Mouse (Mus musculus) left cerebral cortex, adult 18-20 months (tissue): ENCODE measurements around the gene Chst8. TPM values are rescaled to one million over a fixed set of nuclear protein-coding genes. Genes with fewer than 3 reads are reported as not detected.

Source experiments
- DNase-seq, 2 experiments: peaks; one replicate each; pipeline ENCODE4 v3.0.0; 2021 to 2022; ENCODE audit warnings: low spot score in 2 of 2, mixed read lengths in 1 of 2
- total RNA-seq, 2 experiments: library from RNA; stranded (reverse); gene quantifications; 2 replicates each; pipeline ENCODE4 v1.2.3; 2021

Gene Chst8
- total RNA-seq, 2 experiments from 2014 or later, result 22.4 to 27.9 TPM

GRCm38 (mm10) chr7:34672916-34673315 is 139.6 kb downstream of the Chst8 start:
- no peak for DNase-seq

GRCm38 (mm10) chr7:34671911-34672310 is 140.6 kb downstream of the Chst8 start:
- peak; percentile 89 to 96 for DNase-seq

GRCm38 (mm10) chr7:34670778-34671177 is 141.7 kb downstream of the Chst8 start:
- DNase-seq, result no peak

DNA sequence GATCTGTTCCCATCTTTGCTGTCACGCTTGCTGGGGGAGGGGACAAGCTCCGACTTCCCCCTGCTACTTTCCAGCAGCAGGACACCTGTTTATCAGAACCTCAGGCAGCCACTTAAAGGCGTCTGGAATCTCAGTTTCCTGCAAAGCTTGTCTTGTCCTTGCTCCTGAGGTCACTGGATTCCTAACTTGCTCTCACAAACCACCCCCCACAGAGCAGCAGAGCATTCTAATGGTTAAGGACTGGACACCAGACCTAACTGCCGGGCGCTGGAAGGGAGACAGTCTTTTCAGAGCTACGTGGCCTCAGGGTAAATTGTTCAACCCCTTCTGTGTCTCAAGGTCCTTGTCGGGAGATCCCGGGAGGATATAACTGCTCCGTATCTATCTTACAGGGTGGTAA is 143.2 kb downstream of the Chst8 start:
- no peak for DNase-seq

- no peak for DNase-seq
Measured at GRCm38 (mm10) chr7:34667874-34668273, 144.6 kb downstream of the Chst8 start.

GRCm38 (mm10) chr7:34663145-34663544 is 149.4 kb downstream of the Chst8 start:
- no peak for DNase-seq

- no peak for DNase-seq
Measured at GRCm38 (mm10) chr7:34662227-34662626, 150.3 kb downstream of the Chst8 start.

DNA sequence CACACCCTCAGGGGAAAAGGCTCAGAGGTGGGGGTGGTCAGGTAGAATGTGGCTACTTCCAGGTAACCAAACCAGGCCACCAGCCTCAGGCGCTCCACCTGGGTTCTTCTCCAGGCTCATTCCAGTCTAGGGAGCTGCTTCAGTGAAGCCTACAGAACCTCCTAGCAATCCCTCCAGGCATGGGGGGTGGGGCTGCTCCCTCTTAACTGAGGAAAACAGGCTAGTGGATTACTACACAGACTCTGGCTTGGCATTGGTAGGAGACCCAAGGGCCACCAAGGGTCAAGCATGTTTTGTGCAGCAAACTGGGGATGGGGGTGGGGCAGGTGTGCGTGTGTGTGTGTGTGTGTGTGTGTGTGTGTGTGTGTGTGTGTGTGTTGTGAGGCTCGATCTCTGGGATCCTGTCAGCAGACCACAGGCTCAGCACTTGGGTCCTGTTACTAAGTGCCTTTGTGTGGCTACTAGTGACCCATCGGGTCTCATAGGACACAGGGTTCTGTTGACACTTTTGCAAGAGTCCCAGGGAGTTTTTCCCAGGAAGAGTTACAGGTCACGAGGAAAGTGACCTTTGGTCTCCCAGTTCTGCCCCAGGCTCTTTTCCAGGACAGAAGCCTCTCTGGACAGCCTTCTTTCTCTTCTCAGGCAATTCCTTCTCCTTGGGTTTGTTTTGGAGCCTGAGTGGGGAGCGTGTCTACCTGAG is 153.0 kb downstream of the Chst8 start:
- no peak for DNase-seq

DNA sequence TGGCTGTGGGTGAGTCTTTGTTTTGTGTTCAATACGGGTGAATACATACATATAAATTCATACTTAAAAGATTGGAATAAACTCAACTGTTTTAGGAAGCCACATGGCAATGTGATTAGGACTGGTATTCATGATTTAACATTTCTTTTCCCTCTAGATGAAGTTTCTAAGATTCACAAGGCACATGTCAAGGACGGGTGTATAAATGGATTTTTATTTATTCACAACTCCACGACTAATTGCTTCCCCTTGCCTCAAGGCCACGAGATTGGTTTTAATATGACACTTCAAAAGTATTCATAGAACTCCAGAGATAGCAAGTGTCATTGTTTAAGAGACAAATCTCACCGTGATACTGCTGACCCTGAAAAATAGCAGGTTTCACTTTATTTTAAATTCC is 155.9 kb downstream of the Chst8 start, which contains the start of gene Kctd15:
TSS of gene Kctd15 (minus strand) at position 101 of the 400 bp plus-strand sequence.
- DNase-seq, result no peak

GRCm38 (mm10) chr7:34655086-34655839 is 157.2 kb downstream of the Chst8 start:
- peak; percentile 86 to 89 for DNase-seq

DNA sequence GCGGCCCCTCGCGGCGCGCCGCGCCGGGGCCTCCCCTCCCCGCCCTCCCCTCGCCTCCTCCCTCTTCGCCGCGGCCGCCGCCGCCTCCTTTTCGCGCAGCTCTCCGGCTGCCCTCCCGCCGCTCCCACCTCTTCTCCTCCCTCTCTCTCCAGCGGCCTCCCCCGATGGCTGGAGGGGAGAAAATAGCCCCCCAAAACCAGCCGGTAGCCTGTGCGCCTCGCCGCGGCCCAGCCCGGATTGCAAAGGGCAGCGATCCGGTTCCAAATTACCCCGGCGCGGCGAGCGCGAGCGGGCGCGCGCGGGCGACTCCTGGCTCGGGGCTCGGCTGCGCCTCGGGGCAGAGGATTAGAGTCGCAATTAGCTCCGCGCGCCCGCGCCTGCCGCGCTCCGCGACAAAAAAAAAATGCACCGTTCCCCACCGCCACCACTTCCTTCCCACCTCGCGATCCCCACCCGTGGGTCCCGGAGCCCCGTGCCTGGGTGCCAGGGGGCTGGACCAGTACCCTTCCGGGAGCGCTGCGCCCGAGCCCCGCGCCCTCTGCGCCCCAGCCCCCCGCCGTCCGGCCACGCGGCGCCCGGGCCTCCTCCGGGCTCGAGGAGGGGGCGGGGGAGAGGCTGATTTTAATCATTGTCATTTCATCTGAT is 157.9 kb downstream of the Chst8 start:
- DNase-seq, result peak; percentile 47 to 67

DNA sequence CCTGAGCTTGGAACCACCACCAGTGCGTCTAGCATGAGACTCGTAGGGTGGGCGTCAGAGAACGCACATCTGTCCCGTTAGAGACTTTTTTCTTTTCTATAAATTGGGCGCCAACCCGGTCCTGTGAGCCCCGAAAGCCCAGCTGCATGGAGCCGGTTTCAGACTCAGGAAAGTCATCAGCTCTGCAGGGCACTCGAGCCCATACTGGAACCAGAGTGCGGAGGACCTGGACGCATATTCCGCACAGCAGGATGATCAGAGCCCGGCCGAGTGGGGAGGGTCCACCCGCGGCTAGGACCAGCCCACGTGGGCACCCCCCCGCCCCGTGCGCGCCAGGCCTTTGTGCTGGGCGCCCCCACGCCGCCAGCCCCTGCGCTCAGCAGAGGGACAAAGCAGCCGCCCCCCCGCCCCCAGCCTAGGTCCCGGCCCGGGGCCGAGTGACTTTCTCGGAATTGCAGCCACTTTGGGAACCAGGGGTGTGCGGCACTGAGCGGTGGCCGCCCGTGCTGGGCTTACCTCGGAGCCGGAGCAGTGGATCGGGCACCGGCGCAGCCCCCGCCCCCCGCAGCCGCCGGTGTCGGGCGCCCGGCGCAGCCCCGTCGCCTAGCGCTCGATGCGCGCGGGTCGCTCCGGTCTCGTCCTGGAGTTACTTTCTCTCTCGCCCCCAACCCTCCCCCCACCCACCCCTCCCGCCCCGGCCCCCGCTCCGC is 158.6 kb downstream of the Chst8 start:
- peak in 1 of 2 experiments; percentile 24 for DNase-seq

DNA sequence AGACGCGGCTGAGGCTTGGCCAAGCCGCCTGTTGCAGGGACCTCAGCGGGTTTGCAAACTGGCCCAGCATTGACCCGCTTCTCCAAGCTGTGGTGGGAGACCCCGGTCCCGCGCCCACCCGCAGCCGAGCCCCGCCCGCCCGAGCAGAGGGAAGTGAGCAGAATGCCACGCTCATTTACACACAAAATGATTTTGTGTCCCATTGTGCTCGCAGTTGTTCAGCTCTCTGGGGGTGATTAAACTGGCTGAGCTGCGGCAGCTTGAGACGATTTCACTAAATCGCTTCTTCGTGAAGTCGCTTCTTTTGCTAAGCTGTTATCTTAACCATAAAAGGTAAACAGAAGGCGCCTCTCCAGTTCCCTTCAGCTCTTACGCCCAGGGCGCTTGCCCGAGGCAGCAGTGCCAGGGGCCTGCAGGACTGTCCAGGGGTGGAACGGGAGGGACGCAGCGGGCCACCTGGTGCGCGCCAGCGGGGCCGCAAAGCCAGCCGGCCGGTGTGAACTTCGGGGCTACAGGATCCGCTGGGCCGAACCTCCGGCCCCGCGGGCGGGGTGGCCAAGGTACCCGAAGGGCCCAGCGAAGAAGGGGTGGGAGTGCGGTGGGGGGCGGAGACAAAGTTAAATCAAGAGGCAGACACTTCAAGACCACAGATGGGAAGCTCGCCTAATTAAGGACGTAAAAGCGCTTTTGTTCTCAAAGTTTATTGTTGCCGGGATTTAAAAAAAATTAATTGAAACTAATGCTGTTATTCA is 159.6 kb downstream of the Chst8 start:
- DNase-seq, result no peak

DNA sequence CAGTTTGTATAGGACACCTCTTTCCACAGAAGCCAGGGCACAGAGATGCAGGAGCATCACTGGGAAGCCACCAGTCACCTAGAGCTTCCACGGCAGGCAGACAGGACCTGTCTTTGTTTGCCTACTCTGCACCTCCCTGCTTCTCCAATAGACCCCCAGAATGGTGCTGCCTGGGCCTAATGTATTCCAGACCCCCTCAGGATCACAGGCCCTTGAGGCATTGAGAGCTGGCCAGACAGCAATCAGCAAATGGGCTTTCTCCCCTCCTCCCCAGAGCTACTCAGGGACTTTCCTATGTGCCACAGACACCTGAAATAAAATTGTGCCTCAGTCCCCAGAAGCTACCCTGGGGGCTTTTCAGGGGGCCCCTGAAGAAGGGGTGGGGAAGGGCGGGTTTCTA is 161.1 kb downstream of the Chst8 start:
- no peak for DNase-seq

DNA sequence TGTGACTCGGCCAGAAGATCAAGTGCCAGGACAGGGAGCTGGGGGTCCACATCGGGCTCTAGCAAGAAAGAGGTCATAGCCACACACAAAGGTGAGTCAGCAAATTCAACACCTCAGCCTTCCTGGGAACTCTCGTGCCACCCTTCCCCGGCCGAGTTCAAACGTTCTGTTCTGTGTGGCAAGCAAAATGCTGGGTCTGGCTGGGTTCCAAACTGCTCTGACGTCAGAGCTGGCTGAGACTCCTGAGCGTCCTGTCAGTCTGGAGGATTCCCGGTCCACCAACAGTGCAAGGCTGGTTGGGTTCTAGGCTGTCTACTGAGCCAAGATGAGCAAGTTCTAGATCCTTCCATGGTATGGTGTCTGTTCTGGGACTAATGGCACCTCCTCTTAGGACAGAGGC is 165.5 kb downstream of the Chst8 start:
- peak in 1 of 2 experiments; percentile 32 for DNase-seq

DNA sequence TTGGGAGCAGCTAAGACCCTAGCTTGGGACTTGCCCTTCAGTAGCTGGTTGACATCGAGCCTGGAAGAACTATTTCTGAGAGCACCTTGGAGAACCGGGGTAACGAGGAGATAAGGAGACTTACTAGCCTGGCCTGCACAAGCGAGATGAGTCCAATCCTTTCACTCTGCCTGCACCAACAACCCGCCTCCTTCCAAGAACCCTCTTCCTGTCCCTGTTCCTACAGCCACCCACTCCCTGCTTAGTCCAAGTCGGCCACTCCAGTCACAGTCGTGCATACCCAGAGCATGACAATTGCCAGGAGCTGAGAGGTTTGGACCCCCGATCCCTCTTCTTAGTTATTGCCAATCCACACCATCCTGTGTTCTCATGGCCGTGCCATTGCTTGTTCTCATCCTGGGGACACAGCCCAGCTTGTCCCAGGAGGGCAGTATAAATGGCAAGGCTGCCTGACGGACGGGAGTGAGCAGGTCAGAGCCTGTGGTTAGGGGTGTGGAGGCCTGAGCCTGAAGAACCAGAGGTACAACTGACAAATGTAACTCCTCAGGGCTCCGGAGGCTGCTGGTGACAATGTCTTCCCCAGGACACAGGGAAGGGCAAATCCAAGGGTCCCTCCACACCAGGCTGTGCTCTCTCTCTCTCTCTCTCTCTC is 166.2 kb downstream of the Chst8 start:
- no peak for DNase-seq

DNA sequence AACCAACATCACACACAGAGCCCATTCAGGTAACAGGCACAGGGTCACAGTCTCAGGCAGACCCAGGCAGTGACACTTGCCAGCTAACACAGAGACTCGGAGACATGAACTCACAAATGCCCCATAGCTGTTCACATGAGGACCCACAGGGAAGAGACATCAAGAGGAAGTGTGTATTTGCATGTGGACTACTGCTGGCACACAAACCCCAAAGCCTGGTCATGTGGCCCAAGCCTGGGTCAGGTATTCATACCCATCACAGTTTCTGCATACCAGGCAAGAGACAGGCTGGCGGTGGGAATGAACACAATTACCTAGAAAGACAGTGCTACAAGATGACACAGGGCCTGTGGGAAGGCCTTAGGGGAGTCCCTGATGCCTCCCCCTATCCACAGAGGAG is 166.9 kb downstream of the Chst8 start:
- DNase-seq, result no peak

GRCm38 (mm10) chr7:34644591-34644990 is 167.9 kb downstream of the Chst8 start:
- no peak for DNase-seq

- no peak for DNase-seq
Measured at GRCm38 (mm10) chr7:34643329-34643728, 169.2 kb downstream of the Chst8 start.

GRCm38 (mm10) chr7:34641968-34642367 is 170.5 kb downstream of the Chst8 start:
- no peak for DNase-seq
